Mouse (Mus musculus): ENCODE measurements at regions not wholly inside any gene's neighbourhood (a gene's known extent, or its start where the extent isn't known, plus 50 kb on each side); places are given as distances from the start of the nearest gene placed in this dataset.

DNA sequence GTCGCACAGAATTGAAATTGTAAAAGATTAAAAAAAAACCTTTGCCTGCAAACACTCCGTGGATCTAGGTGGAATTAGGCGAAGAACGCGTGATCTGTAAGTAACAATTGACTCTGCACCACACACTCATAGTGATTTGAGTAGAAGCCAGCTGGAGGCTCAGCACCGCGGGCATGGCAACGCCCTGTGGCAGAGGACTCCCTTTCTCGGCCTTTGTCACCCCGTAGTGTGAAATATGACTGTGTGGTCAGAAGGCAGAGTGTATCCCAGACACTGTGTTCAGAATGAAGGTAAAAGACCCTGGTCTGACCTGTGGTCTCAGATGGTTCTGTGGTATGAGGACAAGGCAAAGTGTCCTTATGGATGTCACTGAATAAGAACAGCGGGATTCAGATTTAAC lies 183.0 kb upstream of the Zpld1 start:
- TF ChIP-seq CTCF (IDR thresholded peaks at IDR 0.05; ENCODE audit: low read depth, low read length) (no peak), POLR2A (IDR thresholded peaks at IDR 0.05; ENCODE audit: extremely low read depth, insufficient read depth, low read length) (no peak)
